Mouse (Mus musculus): ENCODE data around the gene Upk1b. TPM values are rescaled to one million over a fixed set of nuclear protein-coding genes. Genes with fewer than 3 reads are reported as not detected.
A peak's percentile ranks its signal among the peaks of the same experiment; 100 is the strongest.
"Not testable (repeated sequence)": the region's sequence is repeated elsewhere in the genome, so short reads cannot be mapped to it uniquely, and the experiment has no call there.

The Upk1b gene
- polyA plus RNA-seq (2012; rRNA removed) (0.73 and 1.1 TPM in 2 replicates), polyA plus RNA-seq (2014; fragmentation: Nextera tagmentation; extraction: Ambion mirVana) (2.0 and 2.4 TPM in 2 replicates)

DNA sequence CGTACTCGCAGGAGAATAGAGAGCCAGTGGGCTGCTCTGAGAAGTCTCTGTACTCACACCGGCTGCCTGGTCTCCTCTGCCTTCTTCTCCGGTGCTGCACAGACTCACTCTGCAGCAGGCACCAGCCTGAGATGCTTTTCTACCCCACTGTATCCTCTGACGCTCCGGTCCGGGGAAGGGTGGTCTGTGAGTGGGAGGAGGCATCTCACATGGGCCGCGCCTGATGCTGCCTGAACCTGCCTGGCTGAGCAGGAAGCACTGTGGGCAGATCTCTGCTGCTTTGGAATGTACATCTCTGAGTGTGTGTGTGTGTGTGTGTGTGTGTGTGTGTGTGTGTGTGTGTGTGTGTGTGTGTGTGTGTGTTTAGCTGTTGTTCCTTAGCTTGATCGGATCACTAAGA is at the start of gene Upk1b:
Gene Upk1b, minus strand, starts transcription at position 238 of the 400 bp plus-strand sequence.
- Histone ChIP-seq H3K27me3 (ENCODE audit: control insufficient read depth, insufficient read depth, low read length) (no peaks in the 10 kb centered on the region), H3K9me3 (ENCODE audit: control insufficient read depth, low read length) (no peaks in the 10 kb centered on the region), H3K4me2 (ENCODE audit: low read depth) (no peak within 1 kb of the TSS), H3K4me3 (ENCODE audit: insufficient read depth in 1 of 2, low read depth in 2 of 2, low read length in 2 of 2) (no peak within 1 kb of the TSS), H3K9ac (replicated peaks) (no peak within 1 kb of the TSS), H3K4me1 (replicated peaks; ENCODE audit: control insufficient read depth in 2 of 2, insufficient read depth in 2 of 2, low read length in 1 of 2) (no peaks in the 10 kb centered on the region), H3K36me3 (replicated peaks; ENCODE audit: control insufficient read depth, insufficient read depth, low read depth) (no peaks in the 10 kb centered on the region), H3K27ac (no peak within 1 kb of the TSS)
- 38% methylated on average over 10 of the region's 10 CpGs for WGBS (ENCODE audit: insufficient replicate concordance)
- no peak for TF ChIP-seq EP300 (IDR thresholded peaks at IDR 0.05; ENCODE audit: low read depth)
- TF ChIP-seq CTCF (IDR thresholded peaks at IDR 0.05; ENCODE audit: low read depth) = no peak
- DNase-seq (ENCODE audit: low read depth in 3 of 3, low spot score in 3 of 3) = no peak
- ATAC-seq (ENCODE audit: insufficient read depth) = no peak

DNA sequence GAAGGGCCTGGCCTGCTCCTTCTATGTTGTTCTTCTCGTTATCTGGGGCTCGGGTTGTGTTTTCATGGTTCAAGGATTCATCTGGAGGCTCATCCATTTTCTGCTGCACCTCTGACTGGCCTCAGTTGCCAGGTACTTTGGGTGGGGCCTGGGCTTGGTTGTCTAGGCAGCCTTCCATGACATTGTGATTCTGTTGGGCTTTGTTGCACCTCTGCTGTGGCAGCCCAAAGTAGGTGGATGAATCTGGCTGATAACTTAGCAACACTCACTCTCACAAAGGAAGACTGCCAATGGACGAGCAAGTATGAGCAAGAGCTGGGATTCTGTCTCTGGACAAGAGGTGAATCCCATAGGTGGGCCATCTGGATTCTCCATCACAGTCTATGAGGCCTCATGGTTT is 28.5 kb upstream of the Upk1b start, which contains the start of gene 4930435E12Rik:
Gene 4930435E12Rik, minus strand, starts transcription at position 101 of the 400 bp plus-strand sequence.
- ATAC-seq (ENCODE audit: insufficient read depth) = no peak
- DNase-seq (ENCODE audit: low read depth in 3 of 3, low spot score in 3 of 3) = no peak
- 62% methylated on average over 3 of the region's 3 CpGs for WGBS (ENCODE audit: insufficient replicate concordance)

GRCm38 (mm10) chr16:38812521-38812920 is 12.4 kb upstream of the Upk1b start:
- ATAC-seq (ENCODE audit: insufficient read depth) = no peak
- no peaks in the 10 kb centered on the region for H3K36me3 ChIP-seq (replicated peaks; ENCODE audit: control insufficient read depth, insufficient read depth, low read depth)
- DNase-seq (ENCODE audit: low read depth in 3 of 3, low spot score in 3 of 3) = peak; percentile 6 to 24 (median 10)
- H3K27ac ChIP-seq = no peak overlapping the region
- no peak overlapping the region for H3K4me3 ChIP-seq (ENCODE audit: insufficient read depth in 1 of 2, low read depth in 2 of 2, low read length in 2 of 2)
- H3K4me1 ChIP-seq (replicated peaks; ENCODE audit: control insufficient read depth in 2 of 2, insufficient read depth in 2 of 2, low read length in 1 of 2) = no peaks in the 10 kb centered on the region
- no peaks in the 10 kb centered on the region for H3K9me3 ChIP-seq (ENCODE audit: control insufficient read depth, low read length)
- TF ChIP-seq CTCF (IDR thresholded peaks at IDR 0.05; ENCODE audit: low read depth) = peak; percentile 79
- no peak for TF ChIP-seq EP300 (IDR thresholded peaks at IDR 0.05; ENCODE audit: low read depth)
- 17% methylated on average over 8 of the region's 8 CpGs for WGBS (ENCODE audit: insufficient replicate concordance)
- H3K4me2 ChIP-seq (ENCODE audit: low read depth) = no peak overlapping the region
- no peak overlapping the region for H3K9ac ChIP-seq (replicated peaks)
- no peaks in the 10 kb centered on the region for H3K27me3 ChIP-seq (ENCODE audit: control insufficient read depth, insufficient read depth, low read length)

More for the DNA sequence above, 28.5 kb upstream of the Upk1b start, which contains the start of gene 4930435E12Rik:
- Histone ChIP-seq H3K9me3 (ENCODE audit: control insufficient read depth, low read length) (no peaks in the 10 kb centered on the region), H3K27ac (no peak within 1 kb of the TSS), H3K27me3 (ENCODE audit: control insufficient read depth, insufficient read depth, low read length) (no peaks in the 10 kb centered on the region), H3K4me1 (replicated peaks; ENCODE audit: control insufficient read depth in 2 of 2, insufficient read depth in 2 of 2, low read length in 1 of 2) (no peaks in the 10 kb centered on the region), H3K4me3 (ENCODE audit: insufficient read depth in 1 of 2, low read depth in 2 of 2, low read length in 2 of 2) (no peak within 1 kb of the TSS), H3K36me3 (replicated peaks; ENCODE audit: control insufficient read depth, insufficient read depth, low read depth) (no peaks in the 10 kb centered on the region), H3K9ac (replicated peaks) (no peak within 1 kb of the TSS), H3K4me2 (ENCODE audit: low read depth) (no peak within 1 kb of the TSS)
- TF ChIP-seq CTCF (IDR thresholded peaks at IDR 0.05; ENCODE audit: low read depth) (no peak), EP300 (IDR thresholded peaks at IDR 0.05; ENCODE audit: low read depth) (no peak)

DNA sequence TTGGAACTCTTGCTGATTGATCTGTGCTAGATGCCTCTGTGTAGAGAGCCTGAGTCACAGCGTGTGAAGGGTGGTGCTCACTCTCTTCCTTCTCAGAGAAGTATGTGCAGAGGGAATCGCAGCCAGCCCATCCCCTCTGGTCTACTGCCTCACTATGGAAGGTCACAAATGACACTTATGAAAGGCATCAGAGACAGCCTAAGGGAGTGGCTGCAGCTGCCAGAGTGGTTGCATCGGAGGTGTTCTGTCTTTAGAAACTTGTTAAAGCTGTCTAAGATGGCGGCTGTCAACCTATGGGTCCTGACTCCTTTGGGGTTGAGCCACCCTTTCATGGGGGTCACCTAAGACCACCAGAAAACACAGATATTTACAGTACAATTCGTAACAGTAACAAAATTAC is 10.1 kb upstream of the Upk1b start:
- ATAC-seq (ENCODE audit: insufficient read depth) (no peak), DNase-seq (ENCODE audit: low read depth in 3 of 3, low spot score in 3 of 3) (no peak)
- 58% methylated on average over 5 of the region's 5 CpGs for WGBS (ENCODE audit: insufficient replicate concordance)
- no peaks in the 10 kb centered on the region for H3K36me3 ChIP-seq (replicated peaks; ENCODE audit: control insufficient read depth, insufficient read depth, low read depth)
- H3K4me2 ChIP-seq (ENCODE audit: low read depth) = no peak overlapping the region
- H3K27me3 ChIP-seq (ENCODE audit: control insufficient read depth, insufficient read depth, low read length) = no peaks in the 10 kb centered on the region
- no peak overlapping the region for H3K27ac ChIP-seq
- H3K9ac ChIP-seq (replicated peaks) = no peak overlapping the region
- no peak overlapping the region for H3K4me3 ChIP-seq (ENCODE audit: insufficient read depth in 1 of 2, low read depth in 2 of 2, low read length in 2 of 2)
- TF ChIP-seq EP300 (IDR thresholded peaks at IDR 0.05; ENCODE audit: low read depth) = no peak
- TF ChIP-seq CTCF (IDR thresholded peaks at IDR 0.05; ENCODE audit: low read depth) = no peak
- H3K4me1 ChIP-seq (replicated peaks; ENCODE audit: control insufficient read depth in 2 of 2, insufficient read depth in 2 of 2, low read length in 1 of 2) = no peaks in the 10 kb centered on the region
- no peaks in the 10 kb centered on the region for H3K9me3 ChIP-seq (ENCODE audit: control insufficient read depth, low read length)

DNA sequence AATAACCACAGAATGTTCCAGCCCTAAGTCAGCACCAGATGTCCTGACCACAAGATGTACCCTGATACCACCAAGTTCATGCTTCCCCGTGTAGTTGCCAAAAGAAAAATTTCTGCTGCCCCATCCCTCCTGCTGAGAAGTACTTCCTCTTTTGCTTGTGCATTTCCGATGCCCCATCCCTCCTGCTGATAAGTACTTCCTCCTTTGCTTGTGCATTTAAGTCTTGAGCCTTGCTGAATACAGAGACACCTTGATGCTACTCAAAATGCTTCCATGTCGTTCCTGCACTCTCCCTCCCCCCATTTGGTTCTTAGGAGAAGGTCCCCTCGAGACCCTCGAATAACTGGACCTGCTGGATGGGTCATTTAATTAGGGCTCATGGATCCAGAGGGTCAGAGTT is 7.7 kb upstream of the Upk1b start:
- 42% methylated on average over 5 of the region's 5 CpGs for WGBS (ENCODE audit: insufficient replicate concordance)
- not testable (repeated sequence) for DNase-seq (ENCODE audit: low read depth in 3 of 3, low spot score in 3 of 3); ATAC-seq (ENCODE audit: insufficient read depth)

More for the DNA sequence above, 7.7 kb upstream of the Upk1b start:
- H3K36me3 ChIP-seq (replicated peaks; ENCODE audit: control insufficient read depth, insufficient read depth, low read depth); H3K27me3 ChIP-seq (ENCODE audit: control insufficient read depth, insufficient read depth, low read length); H3K27ac ChIP-seq; H3K4me2 ChIP-seq (ENCODE audit: low read depth); H3K4me3 ChIP-seq (ENCODE audit: insufficient read depth in 1 of 2, low read depth in 2 of 2, low read length in 2 of 2); H3K9me3 ChIP-seq (ENCODE audit: control insufficient read depth, low read length); H3K4me1 ChIP-seq (replicated peaks; ENCODE audit: control insufficient read depth in 2 of 2, insufficient read depth in 2 of 2, low read length in 1 of 2); H3K9ac ChIP-seq (replicated peaks): not testable (repeated sequence)
